Mouse (Mus musculus): ENCODE measurements at regions not wholly inside any gene's neighbourhood (a gene's known extent, or its start where the extent isn't known, plus 50 kb on each side); places are given as distances from the start of the nearest gene placed in this dataset.

- Histone ChIP-seq H3K4me1 (ENCODE audit: control insufficient read depth, insufficient read depth, insufficient read length) (no peaks in the 10 kb centered on the region), H3K27ac (ENCODE audit: insufficient read depth, low read length) (no peak overlapping the region), H3K36me3 (ENCODE audit: control insufficient read depth, insufficient read depth, low read length) (no peaks in the 10 kb centered on the region), H3K4me3 (ENCODE audit: extremely low read depth, insufficient read depth, insufficient read length) (no peak overlapping the region), H3K27me3 (ENCODE audit: control insufficient read depth, insufficient read depth, low read length) (no peaks in the 10 kb centered on the region)
- TF ChIP-seq CTCF (IDR thresholded peaks at IDR 0.05; ENCODE audit: extremely low read depth, insufficient read depth, insufficient read length, insufficient replicate concordance) (no peak), POLR2A (IDR thresholded peaks at IDR 0.05; ENCODE audit: low read depth, low read length) (no peak)
- no peak for DNase-seq (ENCODE audit: low read depth in 1 of 2, low spot score in 2 of 2)
- WGBS: 82% methylated on average over 3 of the region's 3 CpGs
These were observed 133.2 kb downstream of the 1700129C05Rik start for GRCm38 (mm10) chr14:59009534-59009933.

- Histone ChIP-seq H3K4me3 (ENCODE audit: extremely low read depth, insufficient read depth, insufficient read length) (no peak overlapping the region), H3K27me3 (ENCODE audit: control insufficient read depth, insufficient read depth, low read length) (no peaks in the 10 kb centered on the region), H3K4me1 (ENCODE audit: control insufficient read depth, insufficient read depth, insufficient read length) (no peaks in the 10 kb centered on the region), H3K27ac (ENCODE audit: insufficient read depth, low read length) (no peak overlapping the region), H3K36me3 (ENCODE audit: control insufficient read depth, insufficient read depth, low read length) (no peaks in the 10 kb centered on the region)
- no peak for DNase-seq (ENCODE audit: low read depth in 1 of 2, low spot score in 2 of 2)
- TF ChIP-seq POLR2A (IDR thresholded peaks at IDR 0.05; ENCODE audit: low read depth, low read length): no peak
- WGBS: 82% methylated on average over 5 of the region's 5 CpGs
These were observed 143.5 kb downstream of the 1700129C05Rik start for GRCm38 (mm10) chr14:58999106-58999778.

- H3K4me1 ChIP-seq (ENCODE audit: control insufficient read depth, insufficient read depth, insufficient read length): no peaks in the 10 kb centered on the region
- H3K4me3 ChIP-seq (ENCODE audit: extremely low read depth, insufficient read depth, insufficient read length): no peak overlapping the region
- H3K27me3 ChIP-seq (ENCODE audit: control insufficient read depth, insufficient read depth, low read length): no peaks in the 10 kb centered on the region
- TF ChIP-seq CTCF (IDR thresholded peaks at IDR 0.05; ENCODE audit: extremely low read depth, insufficient read depth, insufficient read length, insufficient replicate concordance): no peak
- TF ChIP-seq POLR2A (IDR thresholded peaks at IDR 0.05; ENCODE audit: low read depth, low read length): no peak
- no peak for DNase-seq (ENCODE audit: low read depth in 1 of 2, low spot score in 2 of 2)
- H3K27ac ChIP-seq (ENCODE audit: insufficient read depth, low read length): no peak overlapping the region
- no peaks in the 10 kb centered on the region for H3K36me3 ChIP-seq (ENCODE audit: control insufficient read depth, insufficient read depth, low read length)
- 90% methylated on average over 6 of the region's 6 CpGs for WGBS
These were observed 147.7 kb downstream of the 1700129C05Rik start for GRCm38 (mm10) chr14:58994994-58995393.

- TF ChIP-seq POLR2A (IDR thresholded peaks at IDR 0.05; ENCODE audit: low read depth, low read length) (no peak), CTCF (IDR thresholded peaks at IDR 0.05; ENCODE audit: extremely low read depth, insufficient read depth, insufficient read length, insufficient replicate concordance) (no peak)
- no peaks in the 10 kb centered on the region for H3K36me3 ChIP-seq (ENCODE audit: control insufficient read depth, insufficient read depth, low read length)
- no peaks in the 10 kb centered on the region for H3K27me3 ChIP-seq (ENCODE audit: control insufficient read depth, insufficient read depth, low read length)
- H3K4me3 ChIP-seq (ENCODE audit: extremely low read depth, insufficient read depth, insufficient read length): no peak overlapping the region
- no peak for DNase-seq (ENCODE audit: low read depth in 1 of 2, low spot score in 2 of 2)
- H3K27ac ChIP-seq (ENCODE audit: insufficient read depth, low read length): no peak overlapping the region
- 83% methylated on average over 5 of the region's 5 CpGs for WGBS
- H3K4me1 ChIP-seq (ENCODE audit: control insufficient read depth, insufficient read depth, insufficient read length): no peaks in the 10 kb centered on the region
These were observed 153.0 kb downstream of the 1700129C05Rik start for GRCm38 (mm10) chr14:58989644-58990217.

- Histone ChIP-seq H3K4me1 (ENCODE audit: control insufficient read depth, insufficient read depth, insufficient read length) (no peaks in the 10 kb centered on the region), H3K27ac (ENCODE audit: insufficient read depth, low read length) (no peak overlapping the region), H3K36me3 (ENCODE audit: control insufficient read depth, insufficient read depth, low read length) (no peaks in the 10 kb centered on the region), H3K27me3 (ENCODE audit: control insufficient read depth, insufficient read depth, low read length) (no peaks in the 10 kb centered on the region), H3K4me3 (ENCODE audit: extremely low read depth, insufficient read depth, insufficient read length) (no peak overlapping the region)
- 63% methylated on average over 8 of the region's 8 CpGs for WGBS
- TF ChIP-seq POLR2A (IDR thresholded peaks at IDR 0.05; ENCODE audit: low read depth, low read length) (no peak), CTCF (IDR thresholded peaks at IDR 0.05; ENCODE audit: extremely low read depth, insufficient read depth, insufficient read length, insufficient replicate concordance) (no peak)
- DNase-seq (ENCODE audit: low read depth in 1 of 2, low spot score in 2 of 2): no peak
These were observed 155.0 kb downstream of the 1700129C05Rik start for GRCm38 (mm10) chr14:58987688-58988087.

GRCm38 (mm10) chr14:58985838-58986237 lies 156.9 kb downstream of the 1700129C05Rik start:
- DNase-seq (ENCODE audit: low read depth in 1 of 2, low spot score in 2 of 2): no peak
- no peaks in the 10 kb centered on the region for H3K27me3 ChIP-seq (ENCODE audit: control insufficient read depth, insufficient read depth, low read length)
- 91% methylated on average over 5 of the region's 5 CpGs for WGBS
- no peak overlapping the region for H3K4me3 ChIP-seq (ENCODE audit: extremely low read depth, insufficient read depth, insufficient read length)
- no peaks in the 10 kb centered on the region for H3K4me1 ChIP-seq (ENCODE audit: control insufficient read depth, insufficient read depth, insufficient read length)
- H3K36me3 ChIP-seq (ENCODE audit: control insufficient read depth, insufficient read depth, low read length): no peaks in the 10 kb centered on the region
- TF ChIP-seq CTCF (IDR thresholded peaks at IDR 0.05; ENCODE audit: extremely low read depth, insufficient read depth, insufficient read length, insufficient replicate concordance): no peak
- no peak for TF ChIP-seq POLR2A (IDR thresholded peaks at IDR 0.05; ENCODE audit: low read depth, low read length)
- no peak overlapping the region for H3K27ac ChIP-seq (ENCODE audit: insufficient read depth, low read length)

GRCm38 (mm10) chr14:58976791-58977190 lies 165.9 kb downstream of the 1700129C05Rik start:
- no peak for TF ChIP-seq CTCF (IDR thresholded peaks at IDR 0.05; ENCODE audit: extremely low read depth, insufficient read depth, insufficient read length, insufficient replicate concordance)
- no peak for TF ChIP-seq POLR2A (IDR thresholded peaks at IDR 0.05; ENCODE audit: low read depth, low read length)
- Histone ChIP-seq H3K4me1 (ENCODE audit: control insufficient read depth, insufficient read depth, insufficient read length) (no peaks in the 10 kb centered on the region), H3K36me3 (ENCODE audit: control insufficient read depth, insufficient read depth, low read length) (no peaks in the 10 kb centered on the region), H3K27me3 (ENCODE audit: control insufficient read depth, insufficient read depth, low read length) (no peaks in the 10 kb centered on the region), H3K4me3 (ENCODE audit: extremely low read depth, insufficient read depth, insufficient read length) (no peak overlapping the region), H3K27ac (ENCODE audit: insufficient read depth, low read length) (no peak overlapping the region)
- WGBS: 90% methylated on average over 4 of the region's 4 CpGs
- DNase-seq (ENCODE audit: low read depth in 1 of 2, low spot score in 2 of 2): no peak

All from spleen, adult 2 months (tissue).